Mouse (Mus musculus): ENCODE results near the gene Pip4p1. TPM values are rescaled to one million over a fixed set of nuclear protein-coding genes. Genes with fewer than 3 reads are reported as not detected.
"Not testable (repeated sequence)": the region's sequence is repeated elsewhere in the genome, so short reads cannot be mapped to it uniquely, and the experiment has no call there.

The Pip4p1 gene
- polyA plus RNA-seq (2016; fragmentation: Nextera tagmentation; extraction: Ambion mirVana): 36.1 and 44.7 TPM in 2 replicates

DNA sequence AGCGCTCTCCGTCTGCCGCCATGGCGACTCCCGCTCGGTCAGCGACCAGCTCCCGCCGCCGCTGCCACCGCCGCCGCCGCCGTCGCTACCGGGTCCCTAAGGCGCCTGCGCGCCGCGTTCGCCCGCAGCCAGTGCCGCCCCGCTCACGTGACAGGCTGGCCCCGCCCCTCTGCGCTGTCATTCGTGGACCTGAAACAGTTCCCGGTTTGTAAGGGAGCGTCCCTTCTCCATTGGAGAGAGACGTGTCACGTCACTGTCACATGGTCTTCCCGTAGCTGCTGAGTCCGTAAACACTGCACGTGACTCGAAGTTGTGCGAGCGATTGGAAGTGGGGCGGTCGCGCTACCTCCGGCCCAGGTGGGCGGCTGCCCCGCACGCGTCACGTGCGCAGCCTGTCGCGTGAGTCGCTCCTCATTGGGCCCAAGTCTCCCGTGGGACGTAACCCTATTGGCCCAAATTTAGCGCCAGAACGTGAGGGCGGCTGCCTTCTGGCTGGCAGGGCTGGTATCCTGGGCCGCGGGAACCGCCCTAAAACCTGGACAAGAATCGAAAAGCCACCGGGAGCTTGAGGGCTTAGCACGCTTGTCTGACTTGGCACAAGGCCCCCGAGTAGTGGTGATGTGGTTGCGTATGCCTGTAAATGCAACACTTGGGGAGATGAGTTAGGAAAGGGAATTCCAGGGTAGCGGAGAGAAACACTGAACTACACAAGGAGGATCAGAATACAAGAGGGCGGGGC, at the start of gene Pip4p1, which contains the start of gene Pnp:
Gene Pip4p1, minus strand, starts transcription at position 103 of the 739 bp plus-strand sequence.
Gene Pnp, plus strand, starts transcription at position 329 of the 739 bp plus-strand sequence.
- H3K36me3 ChIP-seq: peaks cover 35% of the 10 kb centered on the region
- WGBS: under 1% methylated on average over 68 of the region's 68 CpGs
- H3K9me3 ChIP-seq: no peaks in the 10 kb centered on the region
- peak within 1 kb of the TSS; percentile 96 for H3K27ac ChIP-seq
- H3K4me1 ChIP-seq: peaks cover 11% of the 10 kb centered on the region; the same call in 1 of the 2 replicates
- H3K4me3 ChIP-seq: peak within 1 kb of the TSS; percentile 98
- no peaks in the 10 kb centered on the region for H3K27me3 ChIP-seq (ENCODE audit: insufficient read depth, poor library complexity, severe bottlenecking)
- peak; percentile 100 for DNase-seq (ENCODE audit: low spot score)

DNA sequence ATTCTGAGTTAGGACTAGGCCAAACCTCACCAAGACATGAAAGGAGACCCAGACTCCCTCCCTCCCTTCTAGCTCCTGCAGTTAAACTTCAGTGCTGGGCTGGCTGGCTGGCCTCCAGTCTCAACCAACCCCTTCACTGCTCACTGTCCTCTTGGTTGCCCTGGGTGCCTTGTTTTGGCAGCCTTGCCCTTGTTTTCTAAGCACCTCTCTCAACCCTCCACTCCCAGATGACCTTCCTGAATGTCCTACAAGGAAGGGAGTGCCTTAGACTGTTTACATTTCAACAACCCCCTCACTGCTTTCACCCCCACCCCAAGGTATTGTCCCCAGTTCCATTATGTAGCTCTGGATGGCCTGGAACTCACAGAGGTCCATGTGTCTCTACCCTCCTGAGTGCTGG, 49.0 kb upstream of the Pip4p1 start:
- Histone ChIP-seq H3K4me1 (peaks cover 8% of the 10 kb centered on the region), H3K36me3 (no peaks in the 10 kb centered on the region), H3K9me3 (no peaks in the 10 kb centered on the region), H3K4me3 (no peak overlapping the region), H3K27ac (no peak overlapping the region), H3K27me3 (ENCODE audit: insufficient read depth, poor library complexity, severe bottlenecking) (no peaks in the 10 kb centered on the region)
- DNase-seq (ENCODE audit: low spot score): no peak

DNA sequence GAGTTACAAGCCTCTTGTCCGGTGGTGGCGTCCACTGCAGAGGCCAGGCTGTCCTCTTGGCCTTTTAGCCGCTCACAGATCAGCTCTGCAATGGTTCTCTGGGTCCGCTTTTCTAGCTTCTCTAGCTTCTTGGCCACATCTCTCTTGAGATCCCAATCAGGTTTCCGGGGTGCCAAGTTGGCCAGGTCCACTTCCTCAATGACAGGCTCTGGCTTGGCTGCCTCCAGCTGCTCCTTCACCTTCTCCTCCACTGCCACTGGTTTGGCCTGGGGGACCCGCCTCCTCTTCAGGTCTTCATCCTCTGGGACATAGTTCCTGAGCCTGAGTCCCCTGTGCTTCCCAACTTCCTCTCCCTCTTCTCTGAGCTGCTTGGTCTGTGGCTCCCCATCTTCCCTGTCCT, 47.8 kb upstream of the Pip4p1 start:
- WGBS: 83% methylated on average over 6 of the region's 6 CpGs
- H3K4me3 ChIP-seq; H3K9me3 ChIP-seq; H3K27me3 ChIP-seq (ENCODE audit: insufficient read depth, poor library complexity, severe bottlenecking); DNase-seq (ENCODE audit: low spot score); H3K27ac ChIP-seq; H3K4me1 ChIP-seq; H3K36me3 ChIP-seq: not testable (repeated sequence)

DNA sequence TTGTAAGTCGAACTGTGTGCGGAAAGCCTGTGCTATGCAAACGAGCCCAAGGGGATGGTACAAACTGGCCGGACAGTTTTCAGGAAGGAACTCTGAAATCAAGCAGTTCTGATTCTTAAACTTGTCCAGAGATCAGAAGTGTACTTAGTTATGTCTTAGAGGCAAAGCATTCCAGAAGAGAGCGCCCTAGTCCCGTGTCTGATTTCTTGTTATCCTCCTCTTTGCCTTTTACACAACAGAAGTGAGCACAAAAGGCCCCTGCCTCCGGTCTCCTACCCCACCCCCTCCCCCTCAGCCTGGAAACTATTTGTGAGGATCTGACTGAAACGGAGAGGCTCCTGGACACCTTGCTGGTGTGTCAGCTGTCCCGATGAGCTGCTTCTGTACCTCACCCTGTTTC, 46.0 kb upstream of the Pip4p1 start:
- Histone ChIP-seq H3K9me3 (no peaks in the 10 kb centered on the region), H3K4me1 (peaks cover 8% of the 10 kb centered on the region), H3K27me3 (ENCODE audit: insufficient read depth, poor library complexity, severe bottlenecking) (no peaks in the 10 kb centered on the region), H3K4me3 (0 out of 2 replicates have a peak overlapping the region, but pooled peaks have one; percentile 22), H3K36me3 (no peaks in the 10 kb centered on the region), H3K27ac (0 out of 2 replicates have a peak overlapping the region, but pooled peaks have one; percentile 22)
- DNase-seq (ENCODE audit: low spot score): no peak
- 31% methylated on average over 9 of the region's 9 CpGs for WGBS

DNA sequence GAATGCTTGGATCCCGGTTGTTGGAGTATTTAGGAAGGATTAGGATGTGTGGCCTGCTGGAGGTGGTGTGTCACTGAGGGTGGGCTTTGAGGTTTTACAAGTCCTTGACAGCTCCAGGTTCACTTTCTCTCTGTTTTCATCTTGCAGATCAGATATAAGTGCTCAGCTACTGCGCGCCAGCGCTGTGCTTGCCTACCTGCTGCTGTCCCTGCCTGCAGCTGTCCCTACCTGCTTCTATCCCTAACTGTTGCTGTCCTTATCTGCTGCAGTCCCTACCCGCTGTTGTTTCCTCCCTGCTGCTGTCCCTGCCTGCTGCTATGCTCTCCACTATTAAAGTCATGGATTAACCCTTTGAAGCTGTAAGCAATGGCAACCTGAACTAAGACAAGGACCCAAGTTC, 44.3 kb upstream of the Pip4p1 start:
- no peak overlapping the region for H3K4me3 ChIP-seq
- no peaks in the 10 kb centered on the region for H3K36me3 ChIP-seq
- DNase-seq (ENCODE audit: low spot score): no peak
- H3K4me1 ChIP-seq: peaks cover 8% of the 10 kb centered on the region
- 44% methylated on average over 5 of the region's 5 CpGs for WGBS
- H3K27me3 ChIP-seq (ENCODE audit: insufficient read depth, poor library complexity, severe bottlenecking): no peaks in the 10 kb centered on the region
- no peaks in the 10 kb centered on the region for H3K9me3 ChIP-seq
- H3K27ac ChIP-seq: no peak overlapping the region

DNA sequence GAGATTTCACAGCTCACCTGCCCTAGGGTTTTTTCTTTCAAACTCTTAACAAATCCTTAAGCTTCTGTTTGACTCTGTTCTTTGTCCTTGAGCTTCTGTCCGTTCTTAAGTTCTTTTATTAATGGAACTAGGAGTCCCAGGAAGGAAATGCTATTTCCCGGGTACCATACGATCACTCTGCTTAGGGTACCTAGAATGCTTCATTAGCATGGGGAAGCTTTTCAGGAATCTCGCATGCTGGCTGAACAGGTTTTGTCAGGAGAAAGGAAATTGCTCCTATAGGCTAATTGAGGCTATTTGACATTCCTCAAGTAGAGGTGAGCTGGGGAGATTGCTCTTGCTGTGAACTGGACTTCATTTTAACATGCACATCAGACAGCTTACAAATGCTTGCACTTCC, 43.0 kb upstream of the Pip4p1 start:
- DNase-seq (ENCODE audit: low spot score): no peak
- H3K36me3 ChIP-seq: no peaks in the 10 kb centered on the region
- no peak overlapping the region for H3K4me3 ChIP-seq
- H3K4me1 ChIP-seq: peaks cover 13% of the 10 kb centered on the region
- no peak overlapping the region for H3K27ac ChIP-seq
- no peaks in the 10 kb centered on the region for H3K27me3 ChIP-seq (ENCODE audit: insufficient read depth, poor library complexity, severe bottlenecking)
- H3K9me3 ChIP-seq: no peaks in the 10 kb centered on the region
- WGBS: 37% methylated on average over 4 of the region's 4 CpGs

DNA sequence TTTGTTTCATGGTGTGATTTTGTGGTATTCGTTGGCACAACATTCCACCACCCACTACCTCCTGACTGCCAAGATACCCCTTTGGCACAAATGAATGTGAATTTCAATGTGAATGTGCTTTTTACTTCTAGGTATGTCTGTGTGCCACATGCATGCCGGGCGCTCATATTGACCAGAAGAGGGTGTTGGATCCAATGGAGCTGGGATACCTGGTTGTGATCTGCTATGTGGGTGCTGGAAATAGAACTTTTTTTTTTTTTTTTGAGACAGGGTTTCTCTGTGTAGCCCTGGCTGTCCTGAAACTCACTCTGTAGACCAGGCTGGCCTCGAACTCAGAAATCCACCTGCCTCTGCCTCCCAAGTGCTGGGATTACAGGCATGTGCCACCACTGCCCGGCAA, 42.4 kb upstream of the Pip4p1 start:
- 89% methylated on average over 5 of the region's 5 CpGs for WGBS
- not testable (repeated sequence) for H3K36me3 ChIP-seq; H3K4me3 ChIP-seq; H3K27me3 ChIP-seq (ENCODE audit: insufficient read depth, poor library complexity, severe bottlenecking); H3K27ac ChIP-seq; H3K9me3 ChIP-seq; DNase-seq (ENCODE audit: low spot score)
- peaks cover 13% of the 10 kb centered on the region for H3K4me1 ChIP-seq

DNA sequence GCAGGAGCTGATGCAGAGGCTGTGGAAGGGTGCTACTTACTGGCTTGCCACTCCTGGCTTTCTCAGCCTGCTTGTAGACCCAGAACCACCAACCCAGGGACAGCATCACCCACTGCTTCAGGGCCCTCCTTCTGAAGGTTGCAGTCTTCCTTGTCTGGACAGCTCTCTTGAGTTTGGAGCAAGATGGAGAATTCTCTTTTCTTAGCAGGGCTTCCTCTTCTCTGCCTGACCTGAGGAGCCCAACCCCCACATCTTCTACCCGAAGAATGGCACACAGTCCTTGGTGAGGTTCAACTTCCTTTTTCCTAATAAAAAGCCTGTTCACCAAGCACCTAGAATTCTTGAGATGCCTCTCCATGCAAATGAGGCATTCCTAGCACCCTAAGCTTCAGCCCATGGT, 40.2 kb upstream of the Pip4p1 start:
- H3K27ac ChIP-seq: no peak overlapping the region
- WGBS: 74% methylated on average over 1 of the region's 1 CpGs

DNA sequence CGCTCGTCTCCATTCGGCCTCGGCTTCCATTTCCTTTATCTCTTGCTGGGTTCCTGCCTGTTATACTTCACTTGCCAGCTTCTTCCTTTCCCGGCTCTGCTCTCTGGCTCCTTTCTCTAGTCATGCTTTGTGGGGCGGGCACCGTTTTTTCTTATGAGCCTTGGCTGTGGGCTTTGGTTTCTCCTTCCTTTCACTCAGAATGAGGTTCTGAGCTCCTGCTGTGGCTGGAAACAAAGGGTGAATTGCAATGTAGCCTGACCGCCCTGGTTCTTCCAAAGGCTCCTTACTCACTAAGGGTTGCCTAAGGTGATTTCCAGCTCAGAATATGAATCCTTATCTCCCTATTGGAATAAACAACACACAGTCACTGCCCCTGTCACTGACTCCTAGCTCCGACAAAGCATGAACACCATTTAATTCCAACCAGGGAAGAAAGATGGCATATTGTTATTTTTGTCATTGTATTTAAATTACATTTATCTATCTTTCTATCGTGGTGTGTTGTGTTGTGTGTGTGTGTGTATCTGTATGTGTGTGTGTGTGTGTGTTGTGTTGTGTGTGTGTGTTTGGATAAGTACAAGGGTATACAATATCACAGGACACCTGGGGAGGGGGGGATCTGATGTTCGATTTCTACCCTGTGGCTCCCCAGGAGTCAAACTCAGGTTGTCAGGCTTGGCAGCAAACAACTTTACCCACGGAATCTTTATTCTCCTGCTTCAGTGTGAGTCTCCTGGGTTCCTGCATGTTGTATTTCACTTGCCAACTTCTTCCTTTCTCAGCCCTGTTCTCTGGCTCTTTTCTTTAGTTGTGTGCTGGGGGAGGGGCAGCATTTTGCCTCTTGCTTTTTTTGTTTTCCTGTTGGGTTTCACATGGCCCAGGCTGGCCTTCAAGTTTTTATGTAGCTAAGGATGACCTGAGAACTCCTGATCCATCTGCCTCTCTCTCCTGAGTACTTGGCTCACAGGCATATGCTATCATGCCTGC, 39.2 kb upstream of the Pip4p1 start:
- H3K27ac ChIP-seq: peak overlapping the region; percentile 18; the same call in 1 of the 2 replicates
- no peak for DNase-seq (ENCODE audit: low spot score)
- WGBS: 22% methylated on average over 12 of the region's 12 CpGs

More for the DNA sequence above, 40.2 kb upstream of the Pip4p1 start:
- Histone ChIP-seq H3K36me3 (no peaks in the 10 kb centered on the region), H3K9me3 (no peaks in the 10 kb centered on the region), H3K27me3 (ENCODE audit: insufficient read depth, poor library complexity, severe bottlenecking) (no peaks in the 10 kb centered on the region), H3K4me3 (no peak overlapping the region), H3K4me1 (peaks cover 8% of the 10 kb centered on the region)
- no peak for DNase-seq (ENCODE audit: low spot score)

DNA sequence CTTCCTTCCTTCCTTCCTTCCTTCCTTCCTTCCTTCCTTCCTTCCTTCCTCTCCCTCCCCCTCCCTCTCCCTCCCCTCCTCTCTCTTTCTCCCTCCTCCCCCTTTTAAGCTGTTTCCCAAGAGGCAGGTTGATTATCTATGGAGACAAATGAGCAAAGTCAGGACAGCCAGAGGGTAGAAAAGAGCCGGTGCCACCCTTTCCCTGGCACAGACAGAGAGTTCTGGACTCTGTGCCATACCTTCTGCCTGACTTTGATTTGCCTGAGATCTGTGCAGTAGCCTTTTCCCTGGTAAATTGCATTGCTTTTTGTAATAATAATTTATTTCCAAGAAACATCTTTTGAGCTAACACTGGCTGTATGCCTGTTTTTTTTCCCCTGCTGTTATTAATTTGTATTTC, 38.4 kb upstream of the Pip4p1 start:
- DNase-seq (ENCODE audit: low spot score): no peak
- WGBS: 18% methylated on average over 1 of the region's 1 CpGs
- Histone ChIP-seq H3K27me3 (ENCODE audit: insufficient read depth, poor library complexity, severe bottlenecking) (no peaks in the 10 kb centered on the region), H3K4me3 (no peak overlapping the region), H3K9me3 (no peaks in the 10 kb centered on the region), H3K27ac (no peak overlapping the region), H3K36me3 (no peaks in the 10 kb centered on the region), H3K4me1 (peaks cover 4% of the 10 kb centered on the region; the same call in 1 of the 2 replicates)

More for the DNA sequence above, 39.2 kb upstream of the Pip4p1 start:
- H3K4me1 ChIP-seq: peaks cover 4% of the 10 kb centered on the region; the same call in 1 of the 2 replicates
- no peak overlapping the region for H3K4me3 ChIP-seq
- no peaks in the 10 kb centered on the region for H3K36me3 ChIP-seq
- no peaks in the 10 kb centered on the region for H3K9me3 ChIP-seq
- no peaks in the 10 kb centered on the region for H3K27me3 ChIP-seq (ENCODE audit: insufficient read depth, poor library complexity, severe bottlenecking)

DNA sequence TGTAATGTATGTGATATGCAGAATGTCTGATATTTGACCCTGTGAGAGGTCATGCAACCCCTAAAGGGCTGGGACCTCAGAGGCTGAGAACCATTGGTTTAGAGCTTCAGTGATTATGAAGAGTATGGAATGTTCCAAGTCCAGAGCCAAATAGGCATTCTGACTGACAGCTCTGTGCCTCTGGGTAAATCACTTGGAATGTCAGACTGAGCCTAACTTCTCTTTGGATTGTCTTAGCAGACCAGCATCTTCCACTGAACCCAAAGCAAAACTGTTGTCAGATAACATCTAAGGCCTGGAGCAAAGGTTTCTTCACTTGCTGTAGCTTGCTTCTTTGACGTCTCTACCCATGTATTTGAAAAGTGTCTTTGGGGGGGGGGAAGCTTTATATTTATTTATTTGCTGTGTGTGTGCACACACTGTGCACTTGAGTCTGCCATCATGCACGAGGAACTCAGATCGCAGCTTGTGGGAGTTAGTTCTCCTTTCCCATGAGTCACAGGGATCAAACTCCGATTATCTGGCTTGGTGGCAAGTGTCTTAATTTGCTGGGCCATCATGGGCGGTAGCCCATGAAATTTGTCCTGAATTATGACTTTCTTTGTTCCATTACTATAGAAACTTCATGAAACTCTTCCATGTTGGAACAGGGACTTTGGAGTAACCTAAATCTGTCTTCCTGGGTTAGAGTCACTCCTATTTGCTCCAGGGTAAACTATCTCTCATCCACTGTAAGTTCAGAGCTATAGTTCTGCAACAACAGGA, 37.7 kb upstream of the Pip4p1 start:
- no peaks in the 10 kb centered on the region for H3K27me3 ChIP-seq (ENCODE audit: insufficient read depth, poor library complexity, severe bottlenecking)
- peaks cover 4% of the 10 kb centered on the region; the same call in 1 of the 2 replicates for H3K4me1 ChIP-seq
- no peak overlapping the region for H3K27ac ChIP-seq
- no peak for DNase-seq (ENCODE audit: low spot score)
- H3K36me3 ChIP-seq: no peaks in the 10 kb centered on the region
- 80% methylated on average over 5 of the region's 5 CpGs for WGBS
- no peaks in the 10 kb centered on the region for H3K9me3 ChIP-seq
- no peak overlapping the region for H3K4me3 ChIP-seq

DNA sequence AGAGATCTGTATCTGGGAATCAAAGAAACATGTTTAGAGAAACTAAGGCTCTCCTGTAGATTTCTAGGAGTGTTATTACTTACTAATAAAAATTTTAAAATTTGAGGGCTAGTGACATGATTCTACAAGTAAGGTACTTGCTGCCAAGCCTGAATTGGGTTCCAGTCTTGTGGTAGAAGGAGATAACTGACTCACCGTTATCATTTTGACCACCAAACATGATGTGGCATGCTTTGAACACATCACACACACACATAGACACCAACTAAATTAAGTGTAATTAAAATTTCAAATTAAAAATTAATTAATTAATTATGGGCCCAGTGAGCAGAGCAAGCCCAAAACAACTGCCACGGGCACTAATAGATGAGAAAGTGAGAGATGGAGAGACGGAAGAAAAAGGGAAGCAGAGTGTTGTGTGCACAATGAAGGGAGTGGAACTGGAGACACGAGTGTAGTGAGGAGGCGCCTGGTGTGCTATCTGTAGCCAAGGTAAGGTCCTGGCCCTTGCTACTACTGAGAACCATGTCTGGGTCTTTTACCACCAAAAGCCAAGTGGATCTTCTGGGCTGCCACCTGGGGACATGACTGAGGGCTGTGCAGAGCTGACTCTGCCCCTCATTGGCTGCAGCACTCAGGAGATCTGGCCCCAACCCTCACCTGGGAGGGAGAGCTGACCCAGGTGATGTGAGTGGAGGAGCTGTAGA, 27.8 kb upstream of the Pip4p1 start:
- H3K27ac ChIP-seq; H3K27me3 ChIP-seq (ENCODE audit: insufficient read depth, poor library complexity, severe bottlenecking); H3K9me3 ChIP-seq; H3K4me3 ChIP-seq; DNase-seq (ENCODE audit: low spot score); H3K4me1 ChIP-seq; H3K36me3 ChIP-seq: not testable (repeated sequence)
- 87% methylated on average over 5 of the region's 5 CpGs for WGBS

All from heart, embryonic 10.5 days (tissue).